Mouse (Mus musculus) right cerebral cortex, adult 2 months (tissue): ENCODE data around the gene Vmn2r89.
"Not testable (repeated sequence)": the region's sequence is repeated elsewhere in the genome, so short reads cannot be mapped to it uniquely, and the experiment has no call there.

ENCODE experiments used
- DNase-seq, 2 experiments: peaks; one replicate each; pipeline ENCODE4 v3.0.0; 2021 to 2022; ENCODE audit warnings: low spot score in 2 of 2

Gene Vmn2r89

DNA sequence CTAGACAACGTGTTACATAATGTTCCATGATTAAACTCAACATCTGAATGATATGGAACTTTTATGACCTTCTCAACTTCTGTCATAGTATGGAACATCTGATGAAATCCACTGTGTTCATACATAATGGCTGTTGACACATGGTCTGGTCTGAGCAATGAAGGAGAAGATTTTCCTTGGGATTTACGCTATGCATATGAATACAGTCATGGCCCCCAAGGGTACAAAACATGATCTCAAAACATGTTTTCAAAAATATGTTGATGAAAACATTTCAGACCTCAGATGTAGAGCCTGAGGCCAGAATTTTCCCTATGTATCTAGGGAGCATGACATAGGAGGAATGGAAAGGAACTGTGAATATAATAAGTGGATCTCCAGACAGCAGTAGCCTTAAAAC lies at the start of gene Vmn2r89:
TSS of gene Vmn2r89 (plus strand) at position 301 of the 400 bp plus-strand sequence.
- not testable (repeated sequence) for DNase-seq

DNA sequence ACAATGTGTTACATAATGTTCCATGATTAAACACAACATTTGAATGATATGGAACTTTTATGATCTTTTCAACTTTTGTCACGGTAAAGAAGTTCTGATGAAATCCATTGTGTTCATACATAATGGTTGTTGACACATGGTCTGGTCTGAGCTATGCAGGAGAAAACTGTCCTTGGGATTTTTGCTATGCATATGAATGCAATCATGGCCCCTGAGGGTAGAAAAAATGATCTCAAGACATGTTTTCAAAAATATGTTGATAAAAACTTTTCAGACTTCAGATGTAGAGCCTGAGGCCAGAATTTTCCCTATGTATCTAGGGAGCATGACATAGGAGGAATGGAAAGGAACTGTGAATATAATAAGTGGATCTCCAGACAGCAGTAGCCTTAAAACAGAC lies 41.1 kb upstream of the Vmn2r89 start, which contains the start of gene Vmn2r88:
TSS of gene Vmn2r88 (plus strand) at position 301 of the 400 bp plus-strand sequence.
- no peak for DNase-seq

DNA sequence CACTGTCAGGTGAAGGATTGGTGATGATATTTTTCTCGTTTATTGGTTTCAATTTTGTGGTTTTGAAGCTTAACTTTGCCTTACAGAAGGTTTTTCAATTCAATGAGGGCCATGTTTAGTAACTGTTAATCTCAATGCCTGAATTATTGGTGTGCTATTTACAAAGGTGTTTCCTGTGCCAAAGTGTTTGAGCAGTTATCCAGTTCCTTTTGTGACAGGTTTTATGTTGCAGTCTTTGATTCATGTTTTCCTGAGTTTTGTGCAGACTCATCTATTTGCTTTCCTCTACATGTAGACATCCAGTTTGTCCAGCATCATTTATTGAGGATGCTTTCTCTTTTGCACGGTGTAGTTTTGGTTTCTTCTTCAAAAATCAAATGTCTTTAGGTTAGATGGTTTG lies 27.8 kb upstream of the Vmn2r89 start:
- DNase-seq: no peak

DNA sequence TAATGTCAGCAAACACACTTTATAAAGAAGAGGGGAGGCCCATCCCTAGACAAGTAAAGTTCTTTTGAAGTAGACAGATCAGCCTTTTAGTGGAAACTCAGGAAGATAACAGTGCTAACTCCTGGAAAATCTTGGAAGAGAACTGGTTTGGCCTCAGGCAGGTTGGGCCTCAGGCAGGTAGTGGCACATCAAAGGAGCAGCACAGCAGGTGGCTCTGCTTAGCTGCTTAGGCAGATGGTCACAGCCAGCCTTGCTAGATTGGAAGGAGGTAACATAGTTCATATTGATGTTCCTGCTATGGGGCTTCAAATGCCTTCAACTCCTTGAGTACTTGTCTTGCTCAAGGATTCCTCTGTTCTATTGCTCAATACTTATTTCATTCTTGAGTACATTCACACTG lies 21.5 kb upstream of the Vmn2r89 start:
- DNase-seq: not testable (repeated sequence)

DNA sequence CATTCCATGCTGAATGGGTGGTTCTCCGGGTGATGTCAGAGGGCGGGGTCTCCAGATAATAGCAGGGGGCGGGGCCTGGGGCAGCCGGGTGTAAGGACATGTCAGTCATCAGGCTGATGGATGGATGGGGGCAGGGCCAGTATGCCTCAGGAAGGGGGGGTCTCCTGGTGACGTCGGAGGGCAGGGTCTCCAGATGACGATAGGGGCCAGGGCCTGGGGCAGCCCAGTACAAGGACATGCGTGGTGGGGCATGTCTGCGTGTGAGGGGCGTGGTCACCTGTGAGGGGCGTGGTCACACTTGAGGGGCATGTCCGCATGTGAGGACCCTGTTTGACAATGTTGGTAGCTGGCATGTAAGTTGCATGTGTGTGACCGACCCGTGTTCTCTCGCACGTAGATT lies 17.1 kb upstream of the Vmn2r89 start:
- no peak for DNase-seq

DNA sequence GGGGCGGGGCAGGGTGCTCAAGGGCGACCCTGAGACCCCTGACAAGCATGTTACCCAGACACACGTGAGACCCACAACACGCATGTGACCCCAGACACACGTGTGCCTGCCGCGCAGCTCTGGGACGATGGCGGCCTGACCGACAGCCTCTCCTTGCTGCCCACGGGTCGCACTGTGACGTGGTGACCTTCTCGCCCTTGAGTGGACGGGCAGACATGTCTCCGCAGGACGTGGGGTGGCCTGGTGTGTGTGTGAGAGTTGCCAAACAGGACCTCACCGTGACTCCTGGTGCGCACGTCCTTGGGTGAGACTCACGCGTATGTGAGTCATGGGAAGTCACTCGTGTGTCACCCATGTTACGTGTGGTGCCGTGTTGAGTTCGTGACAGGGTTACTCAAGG lies 16.6 kb upstream of the Vmn2r89 start:
- no peak for DNase-seq

DNA sequence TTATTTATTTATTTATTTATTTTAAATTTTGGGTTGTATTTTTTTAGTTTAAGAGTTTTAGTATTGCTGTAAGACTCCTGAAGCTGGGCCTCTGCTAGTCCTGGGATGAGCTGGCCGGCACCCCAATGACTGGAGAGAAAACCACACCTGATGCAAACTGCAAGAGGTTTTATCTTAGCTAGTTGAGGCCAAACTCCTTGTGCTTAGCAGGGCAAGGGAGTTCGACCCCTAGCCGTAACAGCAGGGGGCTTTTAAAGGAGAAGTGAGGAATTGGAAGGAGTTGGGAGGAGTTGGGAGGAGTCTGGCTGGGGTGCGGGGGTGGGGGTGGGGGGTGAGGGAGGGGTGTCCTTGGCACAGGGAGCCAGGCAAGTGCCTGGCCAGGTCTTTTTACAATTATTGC lies 12.7 kb upstream of the Vmn2r89 start:
- DNase-seq: no peak

DNA sequence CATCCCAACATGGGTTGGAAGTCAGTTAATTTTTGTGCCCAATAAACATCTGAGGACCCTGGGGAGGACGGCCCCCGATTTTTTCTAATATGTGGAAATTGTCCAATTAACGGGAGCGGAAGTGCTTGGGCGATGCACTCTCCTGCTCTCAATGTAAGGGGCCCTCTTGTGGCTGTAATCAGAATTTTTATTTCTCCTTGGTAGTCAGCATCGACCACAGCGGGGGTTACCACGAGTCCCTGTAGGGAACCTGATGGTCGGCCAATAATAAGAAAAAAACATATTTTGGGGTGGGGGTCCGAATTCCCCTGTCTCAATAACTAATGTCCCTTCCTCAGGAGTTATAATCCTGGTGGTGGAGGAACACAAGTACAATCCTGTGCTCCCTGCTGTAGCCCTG lies 28.6 kb downstream of the Vmn2r89 start:
- not testable (repeated sequence) for DNase-seq

DNA sequence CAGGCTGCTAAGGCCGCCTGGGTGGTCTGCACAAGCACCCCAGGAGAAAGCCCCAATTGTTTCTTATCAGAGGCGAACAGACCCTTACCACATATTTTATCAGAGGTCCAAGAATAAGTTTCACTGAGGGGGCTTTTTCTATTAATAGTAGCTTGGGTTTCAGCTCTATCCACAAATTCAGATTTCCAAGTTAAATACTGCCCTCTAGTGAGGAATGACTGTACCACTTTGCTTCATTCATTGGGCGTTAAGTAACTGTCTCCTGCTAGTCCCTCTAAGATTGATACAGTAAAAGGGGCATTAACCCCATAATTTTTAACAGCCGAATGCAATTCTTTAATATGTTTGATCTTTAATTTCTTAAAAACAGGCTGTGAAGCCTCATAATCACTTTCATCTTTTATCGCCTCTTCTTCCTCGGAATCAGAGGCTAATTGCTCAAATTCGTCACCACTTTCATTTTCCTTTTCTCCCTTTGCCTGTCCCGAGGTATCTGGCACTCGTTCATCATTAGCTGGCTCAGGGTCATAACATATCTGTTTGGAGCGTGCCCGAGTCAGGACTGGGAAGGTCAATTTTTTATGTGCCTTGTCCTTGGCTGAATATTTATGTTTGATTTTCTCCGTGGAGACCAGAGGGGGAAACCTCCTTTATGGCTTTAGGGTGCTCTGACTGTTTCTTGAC lies 29.8 kb downstream of the Vmn2r89 start:
- not testable (repeated sequence) for DNase-seq

DNA sequence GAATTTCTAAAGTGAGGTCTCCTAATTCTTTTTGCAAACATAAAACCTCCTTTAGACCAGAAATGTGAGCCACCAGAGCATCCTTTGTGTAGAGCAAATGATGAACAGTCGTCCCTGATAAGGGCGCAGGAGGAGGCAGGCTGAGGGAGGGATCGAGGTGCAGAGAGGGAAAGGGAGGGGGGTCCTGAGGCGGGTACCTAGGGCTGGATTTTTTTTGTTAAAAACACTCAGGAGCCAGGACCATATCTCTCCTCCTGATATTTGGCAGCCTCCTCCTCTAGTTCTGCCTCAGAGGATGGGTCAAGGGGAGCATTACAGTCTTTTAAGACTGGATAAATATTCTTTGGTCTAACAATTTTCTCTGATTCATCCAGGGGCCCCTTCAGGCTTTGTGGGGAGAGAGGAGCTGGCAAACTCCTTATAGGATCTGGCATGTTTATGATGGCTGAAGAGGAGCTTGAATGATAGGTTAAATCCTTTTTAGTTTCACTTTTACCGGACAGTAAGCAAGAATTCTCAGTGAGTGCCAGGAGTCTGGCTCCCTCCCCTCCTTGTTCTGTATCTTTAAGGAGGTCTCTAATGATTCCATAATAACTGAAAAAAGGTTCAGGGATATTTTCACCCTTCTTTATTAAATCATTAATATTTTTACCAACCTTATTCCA lies 30.5 kb downstream of the Vmn2r89 start:
- DNase-seq: no peak

DNA sequence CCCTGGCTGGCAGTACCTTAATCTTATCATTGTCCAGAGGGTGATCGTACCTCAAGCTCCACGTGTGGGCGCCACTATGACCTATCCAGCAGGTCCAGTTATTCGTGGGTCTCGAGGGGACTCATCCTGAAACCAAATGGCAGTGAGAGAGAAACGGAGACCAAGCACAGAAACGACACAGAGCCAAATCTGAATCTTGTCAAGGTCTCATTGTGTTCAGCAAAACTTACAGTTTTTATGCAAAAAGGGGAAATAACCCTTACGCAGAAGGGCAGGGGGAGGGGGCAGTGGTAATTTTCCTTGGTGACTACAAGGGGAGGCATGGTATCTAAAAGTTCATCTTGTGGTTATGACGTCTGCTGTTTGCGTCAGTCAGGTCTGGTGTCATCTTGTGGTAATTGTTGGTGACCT lies 31.3 kb downstream of the Vmn2r89 start:
- DNase-seq: not testable (repeated sequence)

DNA sequence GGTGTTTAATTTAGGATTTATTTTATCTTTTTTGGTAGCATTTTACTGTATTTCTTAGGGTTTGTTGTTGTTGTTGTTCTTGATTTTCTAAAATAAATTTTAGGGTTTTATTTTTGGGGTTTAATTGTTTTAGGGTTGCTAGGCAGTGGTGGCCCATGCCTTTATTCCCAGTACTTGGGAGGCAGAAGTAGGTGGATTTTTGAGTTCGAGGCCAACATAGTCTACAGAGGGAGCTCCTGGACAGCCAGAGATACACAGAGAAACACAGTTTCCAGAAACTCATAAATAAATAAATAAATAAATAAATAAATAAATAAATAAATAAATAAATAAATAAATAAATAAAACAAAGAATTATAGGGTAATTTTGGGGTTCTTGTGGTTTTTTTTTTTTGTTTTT lies 32.0 kb downstream of the Vmn2r89 start:
- no peak for DNase-seq

DNA sequence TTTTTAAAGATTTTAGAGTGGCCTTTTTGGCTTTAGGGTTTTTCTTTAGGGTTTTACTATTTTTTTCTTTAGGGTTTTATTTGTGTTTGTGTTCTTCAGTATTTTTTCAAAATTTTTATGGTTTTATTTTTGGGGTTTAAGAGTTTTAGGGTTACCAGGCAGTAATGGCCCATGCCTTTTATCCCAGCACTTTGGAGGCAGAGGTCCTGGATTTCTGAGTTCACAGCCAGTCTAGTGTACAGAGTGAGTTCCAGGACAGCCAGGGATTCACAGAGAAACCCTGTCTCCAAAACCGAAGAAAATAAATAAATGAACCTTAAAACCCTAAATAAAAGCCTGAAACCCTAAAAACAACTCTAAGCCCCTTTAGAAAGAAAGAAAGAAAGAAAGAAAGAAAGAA lies 34.5 kb downstream of the Vmn2r89 start:
- DNase-seq: no peak

DNA sequence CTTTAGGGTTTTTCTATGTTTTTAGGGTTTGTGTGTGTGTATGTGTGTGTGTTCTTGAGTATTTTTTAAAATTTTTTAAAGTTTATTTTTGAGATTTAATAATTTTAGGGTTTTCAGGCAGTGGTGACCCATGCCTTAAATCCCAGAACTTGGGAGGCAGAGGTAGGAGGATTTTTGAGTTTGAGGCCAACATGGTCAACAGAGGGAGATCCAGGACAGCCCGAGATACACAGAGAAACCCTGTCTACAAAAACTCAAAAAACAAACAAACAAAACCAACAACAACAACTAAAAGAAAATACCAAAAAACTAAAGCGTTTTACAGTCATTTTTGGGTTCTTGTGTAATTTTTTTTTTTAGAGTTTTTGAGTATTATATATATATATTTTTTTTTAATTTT lies 44.1 kb downstream of the Vmn2r89 start:
- no peak for DNase-seq

DNA sequence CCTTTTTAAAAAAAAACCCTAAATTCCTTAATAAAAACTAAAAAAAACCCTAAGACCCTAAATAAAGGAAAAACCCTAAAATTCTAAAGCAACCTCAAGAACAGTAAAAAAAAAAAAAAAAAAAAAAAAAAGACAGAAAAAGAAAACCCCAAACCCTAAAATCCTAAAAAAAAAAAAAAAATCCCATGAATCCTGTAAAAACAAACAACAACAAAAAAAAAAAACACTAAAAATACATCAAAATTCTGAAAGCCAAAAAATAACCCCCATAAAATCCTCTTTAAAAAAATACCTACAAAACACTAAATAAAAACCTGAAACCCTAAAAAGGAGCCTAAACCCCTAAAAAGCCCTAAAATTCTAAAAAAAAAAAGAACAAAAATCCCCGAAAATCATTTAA lies 45.3 kb downstream of the Vmn2r89 start:
- DNase-seq: no peak

DNA sequence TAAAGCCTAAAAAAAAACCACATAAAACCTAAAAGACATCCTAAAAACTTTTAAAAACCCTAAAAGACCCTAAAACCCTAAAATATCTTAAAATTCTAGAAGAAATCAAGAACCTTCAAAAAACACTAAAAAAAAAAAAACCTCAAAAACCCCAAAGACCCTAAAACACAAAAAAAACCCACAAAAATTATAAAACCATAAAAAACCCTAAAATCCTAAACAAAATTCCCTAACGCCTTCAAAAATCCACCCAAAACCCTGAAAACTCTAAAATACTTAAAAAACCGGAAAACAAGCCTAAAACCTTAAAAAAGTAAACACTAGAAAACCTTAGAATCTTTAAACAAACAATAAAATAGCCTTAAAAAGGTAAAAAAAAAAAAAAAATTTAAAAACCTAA lies 46.3 kb downstream of the Vmn2r89 start:
- no peak for DNase-seq

DNA sequence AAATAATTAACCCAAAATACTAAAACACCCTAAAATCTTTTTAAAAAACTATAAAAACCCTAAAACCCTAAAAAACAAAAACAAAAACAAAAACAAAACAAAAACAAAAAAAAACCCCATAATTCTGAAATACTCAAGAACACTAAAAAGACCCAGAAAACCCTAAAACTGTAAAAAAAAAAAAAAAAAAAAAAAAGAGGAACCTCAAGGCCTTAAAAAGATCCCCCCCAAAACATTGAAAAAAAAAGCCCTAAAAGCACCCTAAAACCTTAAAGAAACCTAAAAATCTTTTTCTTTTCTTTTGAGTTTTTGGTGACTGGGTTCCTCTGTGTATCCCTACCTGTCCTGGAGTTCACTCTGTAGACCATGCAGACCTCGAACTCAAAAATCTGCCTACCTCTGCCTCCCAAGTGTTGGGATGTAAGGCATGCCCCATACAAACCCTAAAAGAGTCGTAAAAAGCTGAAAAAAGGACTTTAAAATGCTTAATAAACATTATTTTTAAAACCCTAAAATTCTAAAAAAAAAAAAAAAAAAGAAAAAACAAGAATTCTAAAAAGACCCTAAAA lies 48.1 kb downstream of the Vmn2r89 start:
- DNase-seq: no peak

DNA sequence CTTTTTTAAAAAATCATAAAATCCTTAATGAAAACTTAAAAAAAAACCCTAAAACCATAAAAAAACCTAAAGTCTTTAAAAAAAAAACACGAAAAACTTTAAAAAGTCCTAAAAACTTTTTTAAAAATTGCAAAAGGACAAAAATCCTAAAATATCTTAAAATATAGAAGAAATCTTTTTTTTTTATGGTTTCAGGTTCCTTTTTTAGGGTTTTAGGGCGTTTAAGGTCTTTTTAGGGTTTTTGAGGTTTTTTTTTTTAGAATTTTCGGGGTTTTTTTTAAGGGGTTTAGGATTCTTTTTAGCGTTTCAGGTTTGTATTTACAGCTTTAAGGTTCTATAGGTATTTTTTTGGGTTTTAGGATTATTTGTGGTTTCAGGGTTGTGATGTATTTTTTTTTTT lies 48.8 kb downstream of the Vmn2r89 start:
- no peak for DNase-seq

DNA sequence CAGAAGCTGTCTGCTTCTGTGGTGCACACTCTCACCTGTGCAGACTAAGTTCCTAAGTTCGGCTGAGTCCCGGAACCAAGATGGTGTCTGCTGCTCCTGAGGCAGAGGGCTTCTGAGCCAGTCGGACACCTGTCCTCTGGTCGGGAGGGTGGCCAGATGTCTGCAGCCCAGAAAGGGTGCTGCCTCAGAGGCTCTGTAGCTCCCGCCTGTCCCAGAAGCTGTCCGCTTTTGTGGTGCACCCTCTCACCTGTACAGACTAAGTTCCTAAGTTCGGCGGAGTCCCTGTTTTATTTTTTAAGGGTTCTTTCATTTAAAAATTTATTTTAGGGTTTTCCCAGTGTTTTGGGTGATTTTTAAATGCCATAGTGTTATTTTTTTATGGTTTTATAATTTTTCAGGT lies 55.8 kb downstream of the Vmn2r89 start:
- no peak for DNase-seq
